Mouse (Mus musculus) limb, embryonic 10.5 days (tissue): ENCODE measurements around the gene Kansl1. TPM values are rescaled to one million over a fixed set of nuclear protein-coding genes. Genes with fewer than 3 reads are reported as not detected.

Experiments used
- DNase-seq: peaks from one replicate; pipeline ENCODE4 v3.0.0-alpha.2; 2017; ENCODE audit warnings: low spot score
- H3K27ac ChIP-seq: fragments of 300-500 bp; sonication (generic); 2 replicates; pipeline ENCODE4 v1.5.1; 2016; ENCODE audit warnings: mild to moderate bottlenecking
- H3K27me3 ChIP-seq: fragments of 300-500 bp; sonication (generic); 2 replicates; pipeline ENCODE4 v1.6.1; 2016; ENCODE audit warnings: low read depth, mild to moderate bottlenecking; ENCODE audit not compliant: poor library complexity, severe bottlenecking
- H3K36me3 ChIP-seq: fragments of 300-500 bp; sonication (generic); 2 replicates; pipeline ENCODE4 v1.6.1; 2016; ENCODE audit warnings: mild to moderate bottlenecking, moderate library complexity
- H3K4me1 ChIP-seq: fragments of 300-500 bp; sonication (generic); 2 replicates; pipeline ENCODE4 v1.6.1; 2016
- H3K4me3 ChIP-seq: fragments of 300-500 bp; sonication (generic); 2 replicates; pipeline ENCODE4 v1.5.1; 2016; ENCODE audit warnings: mild to moderate bottlenecking, moderate library complexity
- H3K9me3 ChIP-seq: fragments of 300-500 bp; sonication (generic); replicated peaks from 2 replicates; pipeline ENCODE4 v1.6.1; 2016; ENCODE audit warnings: mild to moderate bottlenecking
- WGBS: fragments of 180-500 bp; shearing (Covaris S2); methylation state at CpG from one replicate; pipeline ENCODE4 v1.1.7; 2016; 5-methylcytosine and 5-hydroxymethylcytosine counted together
- polyA plus RNA-seq: library from polyadenylated mRNA; unstranded; fragments of >200 nt; fragmentation: Nextera tagmentation; extraction: Ambion mirVana; gene quantifications from 2 replicates; pipeline ENCODE4 v1.2.1, GENCODE M21; 2016

Kansl1 gene
- polyA plus RNA-seq, 1 experiment from 2014 or later: 30.4 TPM

DNA sequence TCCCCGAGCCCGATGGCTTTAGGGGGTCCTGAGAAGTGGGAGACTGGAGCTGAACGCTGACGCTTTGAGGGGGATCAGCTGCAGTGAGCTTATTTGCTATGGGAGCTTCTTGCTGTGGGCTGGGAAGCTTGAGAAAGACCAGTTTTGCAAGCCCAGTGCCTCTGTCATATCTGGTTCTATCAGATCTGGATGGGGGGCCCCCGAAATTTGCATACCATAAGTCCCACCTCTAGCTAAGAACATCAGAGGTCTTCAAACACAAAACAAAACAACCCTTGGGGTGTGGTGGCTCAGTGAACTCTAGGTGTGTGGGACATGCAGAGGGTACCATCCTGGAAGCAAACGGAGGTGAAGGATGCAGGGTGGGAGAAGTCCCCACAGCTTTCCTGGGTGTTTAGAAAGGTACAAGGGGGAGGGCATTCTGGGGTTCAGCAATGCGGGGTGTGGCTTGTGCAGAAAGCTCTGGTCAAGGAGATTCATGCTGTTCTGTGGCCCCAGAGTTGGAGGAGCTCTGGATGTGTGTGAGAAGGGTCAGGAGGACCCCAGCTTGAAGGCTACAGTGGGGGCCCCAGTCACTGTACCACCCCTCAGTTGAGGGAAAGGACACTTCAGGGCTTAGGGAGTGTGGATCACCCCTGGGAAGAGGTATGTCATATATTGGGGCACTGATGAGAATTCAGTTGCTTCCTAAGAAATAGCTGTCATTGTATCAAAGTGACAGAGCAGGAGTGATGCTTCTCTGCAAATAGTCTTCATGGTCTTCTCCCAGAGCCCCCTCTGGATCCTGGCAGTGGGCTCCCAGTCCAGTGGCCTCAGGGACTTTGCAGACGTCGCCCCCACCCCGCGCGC lies 159.1 kb downstream of the Kansl1 start:
- no peaks in the 10 kb centered on the region for H3K36me3 ChIP-seq
- peak overlapping the region; percentile 54; the same call in 1 of the 2 replicates for H3K27ac ChIP-seq
- no peaks in the 10 kb centered on the region for H3K9me3 ChIP-seq
- H3K4me1 ChIP-seq: peaks cover 5% of the 10 kb centered on the region
- WGBS: 38% methylated on average over 12 of the region's 12 CpGs
- H3K27me3 ChIP-seq: peaks cover 38% of the 10 kb centered on the region
- peak overlapping the region; percentile 36 for H3K4me3 ChIP-seq
- no peak for DNase-seq

GRCm38 (mm10) chr11:104307136-104307535 lies 161.5 kb downstream of the Kansl1 start:
- Histone ChIP-seq H3K27ac (no peak overlapping the region), H3K9me3 (no peaks in the 10 kb centered on the region), H3K36me3 (no peaks in the 10 kb centered on the region), H3K27me3 (peaks cover 38% of the 10 kb centered on the region), H3K4me3 (no peak overlapping the region), H3K4me1 (peaks cover 22% of the 10 kb centered on the region)
- WGBS: 81% methylated on average over 4 of the region's 4 CpGs
- no peak for DNase-seq

GRCm38 (mm10) chr11:104306483-104306882 lies 162.2 kb downstream of the Kansl1 start:
- WGBS: 94% methylated on average over 13 of the region's 13 CpGs
- Histone ChIP-seq H3K4me1 (peaks cover 27% of the 10 kb centered on the region), H3K27ac (no peak overlapping the region), H3K4me3 (no peak overlapping the region), H3K36me3 (no peaks in the 10 kb centered on the region), H3K9me3 (no peaks in the 10 kb centered on the region), H3K27me3 (peaks cover 34% of the 10 kb centered on the region)
- DNase-seq: no peak

- no peaks in the 10 kb centered on the region for H3K36me3 ChIP-seq
- H3K4me1 ChIP-seq: peaks cover 27% of the 10 kb centered on the region
- no peak overlapping the region for H3K27ac ChIP-seq
- WGBS: 93% methylated on average over 7 of the region's 7 CpGs
- no peak for DNase-seq
- no peak overlapping the region for H3K4me3 ChIP-seq
- peaks cover 26% of the 10 kb centered on the region for H3K27me3 ChIP-seq
- no peaks in the 10 kb centered on the region for H3K9me3 ChIP-seq
These were observed 162.9 kb downstream of the Kansl1 start for GRCm38 (mm10) chr11:104305711-104306110.

GRCm38 (mm10) chr11:104303088-104303960 lies 165.3 kb downstream of the Kansl1 start:
- 36% methylated on average over 8 of the region's 8 CpGs for WGBS
- Histone ChIP-seq H3K27me3 (peaks cover 5% of the 10 kb centered on the region; the same call in 1 of the 2 replicates), H3K27ac (peak overlapping the region; percentile 68), H3K4me1 (peaks cover 21% of the 10 kb centered on the region), H3K36me3 (no peaks in the 10 kb centered on the region), H3K9me3 (no peaks in the 10 kb centered on the region), H3K4me3 (peak overlapping the region; percentile 8; the same call in 1 of the 2 replicates)
- DNase-seq: peak; percentile 64

GRCm38 (mm10) chr11:104302628-104303027 lies 166.0 kb downstream of the Kansl1 start:
- no peak for DNase-seq
- peaks cover 21% of the 10 kb centered on the region for H3K4me1 ChIP-seq
- 56% methylated on average over 12 of the region's 12 CpGs for WGBS
- H3K27ac ChIP-seq: peak overlapping the region; percentile 68
- H3K9me3 ChIP-seq: no peaks in the 10 kb centered on the region
- no peak overlapping the region for H3K4me3 ChIP-seq
- peaks cover 2% of the 10 kb centered on the region; the same call in 1 of the 2 replicates for H3K27me3 ChIP-seq
- H3K36me3 ChIP-seq: no peaks in the 10 kb centered on the region

GRCm38 (mm10) chr11:104297671-104298070 lies 171.0 kb downstream of the Kansl1 start:
- WGBS: 86% methylated on average over 3 of the region's 3 CpGs
- Histone ChIP-seq H3K4me1 (peaks cover 17% of the 10 kb centered on the region), H3K9me3 (no peaks in the 10 kb centered on the region), H3K27ac (no peak overlapping the region), H3K27me3 (no peaks in the 10 kb centered on the region), H3K36me3 (no peaks in the 10 kb centered on the region), H3K4me3 (no peak overlapping the region)
- DNase-seq: no peak

GRCm38 (mm10) chr11:104295656-104296055 lies 173.0 kb downstream of the Kansl1 start:
- Histone ChIP-seq H3K4me1 (peaks cover 9% of the 10 kb centered on the region), H3K36me3 (no peaks in the 10 kb centered on the region), H3K27ac (no peak overlapping the region), H3K4me3 (no peak overlapping the region), H3K9me3 (no peaks in the 10 kb centered on the region), H3K27me3 (no peaks in the 10 kb centered on the region)
- no peak for DNase-seq
- WGBS: 39% methylated on average over 6 of the region's 6 CpGs

- WGBS: 60% methylated on average over 5 of the region's 5 CpGs
- Histone ChIP-seq H3K36me3 (no peaks in the 10 kb centered on the region), H3K27me3 (no peaks in the 10 kb centered on the region), H3K27ac (no peak overlapping the region), H3K4me1 (peaks cover 14% of the 10 kb centered on the region), H3K9me3 (no peaks in the 10 kb centered on the region), H3K4me3 (no peak overlapping the region)
- DNase-seq: no peak
These were observed 173.5 kb downstream of the Kansl1 start for GRCm38 (mm10) chr11:104295145-104295544.

GRCm38 (mm10) chr11:104293241-104293640 lies 175.4 kb downstream of the Kansl1 start:
- Histone ChIP-seq H3K4me3 (no peak overlapping the region), H3K27ac (peak overlapping the region; percentile 8; the same call in 1 of the 2 replicates), H3K27me3 (no peaks in the 10 kb centered on the region), H3K4me1 (peaks cover 29% of the 10 kb centered on the region), H3K9me3 (no peaks in the 10 kb centered on the region), H3K36me3 (no peaks in the 10 kb centered on the region)
- DNase-seq: no peak
- WGBS: 79% methylated on average over 9 of the region's 9 CpGs

DNA sequence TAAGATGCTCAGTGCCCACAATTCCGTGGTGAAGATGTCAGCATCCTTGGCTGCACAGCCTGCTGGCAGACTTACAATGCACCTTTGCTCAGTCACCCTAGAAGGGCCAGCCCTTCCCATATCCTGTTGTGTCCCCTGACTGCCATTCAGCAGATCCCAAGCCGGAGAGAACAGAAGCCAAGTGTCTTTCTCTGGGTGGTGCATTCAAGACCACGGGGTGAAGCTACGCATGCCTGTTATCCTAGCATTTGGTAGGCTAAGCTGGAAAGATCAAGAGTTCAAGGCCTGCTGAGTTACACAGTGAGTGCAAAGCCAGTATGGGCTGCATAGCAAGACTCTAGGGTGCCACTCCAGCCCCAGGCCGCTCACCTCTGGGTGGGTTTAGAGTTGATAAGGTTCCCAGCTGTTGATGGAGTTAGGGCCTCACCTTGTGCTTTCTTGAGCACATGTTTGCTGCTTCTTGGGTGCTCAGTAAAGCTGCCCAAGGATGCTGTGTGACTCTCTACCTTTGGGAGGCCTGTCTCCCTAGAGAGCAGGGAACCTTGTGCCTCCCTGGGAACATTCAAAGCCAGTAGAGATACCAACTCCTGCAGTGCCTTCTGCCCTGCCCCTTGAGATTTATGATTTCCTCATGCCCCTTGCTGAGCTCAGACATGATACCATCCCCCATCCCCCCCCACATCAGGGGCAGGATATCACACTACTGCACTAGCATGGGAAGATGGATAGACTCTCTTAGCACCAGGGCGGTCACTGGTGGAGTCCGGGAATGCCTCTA lies 176.0 kb downstream of the Kansl1 start:
- Histone ChIP-seq H3K9me3 (no peaks in the 10 kb centered on the region), H3K27ac (peak overlapping the region; percentile 8; the same call in 1 of the 2 replicates), H3K4me3 (no peak overlapping the region), H3K36me3 (no peaks in the 10 kb centered on the region), H3K27me3 (no peaks in the 10 kb centered on the region), H3K4me1 (peaks cover 29% of the 10 kb centered on the region)
- 87% methylated on average over 7 of the region's 7 CpGs for WGBS
- no peak for DNase-seq
